Mouse (Mus musculus) WW6 (cell line): ENCODE measurements around the gene Psmb9.

Experiments
- DNase-seq: peaks from one replicate; pipeline ENCODE4 v3.0.0-alpha.2; 2013; ENCODE audit warnings: low read depth, low spot score

The Psmb9 gene

GRCm38 (mm10) chr17:34139416-34139815 is 48.1 kb downstream of the Psmb9 start:
- DNase-seq: no peak

- DNase-seq: no peak
Measured at GRCm38 (mm10) chr17:34138655-34139054, 48.9 kb downstream of the Psmb9 start.

- DNase-seq: no peak
Measured at GRCm38 (mm10) chr17:34137601-34138000, 50.0 kb downstream of the Psmb9 start.

- peak; percentile 92 for DNase-seq
Measured at GRCm38 (mm10) chr17:34135297-34136224, 52.0 kb downstream of the Psmb9 start.

- no peak for DNase-seq
Measured at GRCm38 (mm10) chr17:34134451-34134850, 53.1 kb downstream of the Psmb9 start.

- no peak for DNase-seq
Measured at GRCm38 (mm10) chr17:34133289-34133688, 54.3 kb downstream of the Psmb9 start.
